Mouse (Mus musculus) c-Kit-positive CD71-negative TER-119-negative erythroid progenitor cells, embryonic 14.5 days (primary cell): ENCODE measurements around the gene Tlr9.

ENCODE experiments used
- DNase-seq: peaks from one replicate; pipeline ENCODE4 v3.0.0-alpha.2; 2013; ENCODE audit warnings: low read depth

Gene Tlr9

GRCm38 (mm10) chr9:106232956-106233355 lies 10.6 kb downstream of the Tlr9 start:
- DNase-seq = no peak

- DNase-seq = no peak
These were observed 11.6 kb downstream of the Tlr9 start for GRCm38 (mm10) chr9:106233953-106234352.

GRCm38 (mm10) chr9:106235194-106235830 lies 12.9 kb downstream of the Tlr9 start:
- DNase-seq = no peak

- DNase-seq = no peak
These were observed 13.9 kb downstream of the Tlr9 start for GRCm38 (mm10) chr9:106236156-106236817.

GRCm38 (mm10) chr9:106236818-106237211 lies 14.4 kb downstream of the Tlr9 start:
- DNase-seq = no peak

GRCm38 (mm10) chr9:106237401-106237800 lies 15.0 kb downstream of the Tlr9 start:
- no peak for DNase-seq

GRCm38 (mm10) chr9:106237878-106238277 lies 15.5 kb downstream of the Tlr9 start:
- no peak for DNase-seq

- DNase-seq = no peak
These were observed 19.3 kb downstream of the Tlr9 start for GRCm38 (mm10) chr9:106241541-106242164.

GRCm38 (mm10) chr9:106242813-106243488 lies 20.6 kb downstream of the Tlr9 start:
- DNase-seq = no peak

- DNase-seq = no peak
These were observed 27.2 kb downstream of the Tlr9 start for GRCm38 (mm10) chr9:106249550-106249949.

- DNase-seq = no peak
These were observed 27.8 kb downstream of the Tlr9 start for GRCm38 (mm10) chr9:106250245-106250644.

- no peak for DNase-seq
These were observed 28.7 kb downstream of the Tlr9 start for GRCm38 (mm10) chr9:106251066-106251465.

- DNase-seq = no peak
These were observed 31.6 kb downstream of the Tlr9 start for GRCm38 (mm10) chr9:106254001-106254400.

GRCm38 (mm10) chr9:106258412-106258811 lies 36.0 kb downstream of the Tlr9 start:
- DNase-seq = no peak

- DNase-seq = no peak
These were observed 36.6 kb downstream of the Tlr9 start for GRCm38 (mm10) chr9:106258990-106259389.

GRCm38 (mm10) chr9:106261058-106261457 lies 38.7 kb downstream of the Tlr9 start:
- DNase-seq = no peak

- DNase-seq = no peak
These were observed 39.1 kb downstream of the Tlr9 start for GRCm38 (mm10) chr9:106261491-106261890.

GRCm38 (mm10) chr9:106262075-106262474 lies 39.7 kb downstream of the Tlr9 start:
- DNase-seq = no peak

- DNase-seq = no peak
These were observed 41.1 kb downstream of the Tlr9 start for GRCm38 (mm10) chr9:106263381-106263924.

- DNase-seq = no peak
These were observed 43.1 kb downstream of the Tlr9 start for GRCm38 (mm10) chr9:106265358-106266075.

GRCm38 (mm10) chr9:106266936-106267657 lies 44.7 kb downstream of the Tlr9 start:
- no peak for DNase-seq
